Mouse (Mus musculus) MEL (cell line): ENCODE results near the gene Maml3. TPM values are rescaled to one million over a fixed set of nuclear protein-coding genes. Genes with fewer than 3 reads are reported as not detected.

Experiments used
- DNase-seq: peaks from one replicate; pipeline ENCODE4 v3.0.0; 2011; ENCODE audit warnings: low read depth, low spot score
- H3K27ac ChIP-seq: 2 replicates; pipeline ENCODE4 v1.5.1; 2012; ENCODE audit warnings: low read depth, mild to moderate bottlenecking, control low read depth, low read length, moderate library complexity; ENCODE audit not compliant: control insufficient read depth
- H3K27me3 ChIP-seq, 2 experiments: fragments of 150-350 bp in 1 of 2; sonication (generic) in 1 of 2; 2 replicates each; pipeline ENCODE4 v1.6.1; 2012; ENCODE audit warnings: low read length in 2 of 2, mild to moderate bottlenecking in 2 of 2, improper control_type of control experiment in 1 of 2, moderate library complexity in 1 of 2; ENCODE audit not compliant: insufficient read depth in 2 of 2, control insufficient read depth in 1 of 2
- H3K36me3 ChIP-seq, 2 experiments: 2 replicates each; pipeline ENCODE4 v1.6.1; 2012 to 2014; ENCODE audit warnings: low read length in 2 of 2, improper control_type of control experiment in 1 of 2, inconsistent platforms in 1 of 2, mild to moderate bottlenecking in 1 of 2; ENCODE audit not compliant: insufficient read depth in 2 of 2, control insufficient read depth in 1 of 2
- H3K4me1 ChIP-seq, 2 experiments: fragments of 150-350 bp in 1 of 2; sonication (generic) in 1 of 2; 2 replicates each; pipeline ENCODE4 v1.6.1; 2012; ENCODE audit warnings: low read length in 2 of 2, improper control_type of control experiment in 1 of 2, mild to moderate bottlenecking in 1 of 2; ENCODE audit not compliant: insufficient read depth in 2 of 2, control insufficient read depth in 1 of 2
- H3K4me3 ChIP-seq, 2 experiments: fragments of 150-350 bp in 1 of 2; sonication (generic) in 1 of 2; 2 replicates each; pipeline ENCODE4 v1.5.1; 2012; ENCODE audit warnings: low read depth in 2 of 2, low read length in 2 of 2, mild to moderate bottlenecking in 2 of 2, moderate library complexity in 2 of 2, control low read depth in 1 of 2, improper control_type of control experiment in 1 of 2; ENCODE audit not compliant: control insufficient read depth in 1 of 2, insufficient read depth in 1 of 2
- H3K79me2 ChIP-seq: 2 replicates; pipeline ENCODE4 v1.6.1; 2012; ENCODE audit warnings: mild to moderate bottlenecking, low read length, moderate library complexity; ENCODE audit not compliant: control insufficient read depth, poor library complexity, insufficient read depth
- H3K9ac ChIP-seq: 2 replicates; pipeline ENCODE4 v1.6.1; 2012; ENCODE audit warnings: low read depth, mild to moderate bottlenecking, control low read depth, low read length, moderate library complexity; ENCODE audit not compliant: control insufficient read depth, poor library complexity, severe bottlenecking
- H3K9me3 ChIP-seq: fragments of 150-350 bp; sonication (generic); replicated peaks from 2 replicates; pipeline ENCODE4 v1.6.1; 2012; ENCODE audit warnings: mild to moderate bottlenecking, low read length, improper control_type of control experiment, moderate library complexity; ENCODE audit not compliant: insufficient read depth
- CHD1 ChIP-seq: IDR thresholded peaks from 2 replicates; pipeline ENCODE4 v1.6.1; 2012; ENCODE audit warnings: low read depth, mild to moderate bottlenecking, inconsistent platforms, low read length, improper control_type of control experiment
- CHD2 ChIP-seq: IDR thresholded peaks from 2 replicates; pipeline ENCODE4 v1.6.1; 2011; ENCODE audit warnings: low read length, improper control_type of control experiment
- E2F4 ChIP-seq: IDR thresholded peaks from 2 replicates; pipeline ENCODE4 v1.6.1; 2011; ENCODE audit warnings: low read depth, low read length, improper control_type of control experiment, borderline replicate concordance
- ETS1 ChIP-seq: IDR thresholded peaks from 2 replicates; pipeline ENCODE4 v1.6.1; 2012; ENCODE audit warnings: low read depth, mild to moderate bottlenecking, inconsistent platforms, low read length, improper control_type of control experiment, moderate library complexity
- GATA1 ChIP-seq: IDR thresholded peaks from 2 replicates; pipeline ENCODE4 v1.6.1; 2011; ENCODE audit warnings: low read depth, low read length, improper control_type of control experiment
- HCFC1 ChIP-seq: IDR thresholded peaks from 2 replicates; pipeline ENCODE4 v1.6.1; 2012; ENCODE audit warnings: low read depth, mild to moderate bottlenecking, inconsistent platforms, low read length, improper control_type of control experiment, moderate library complexity
- MAFK ChIP-seq: IDR thresholded peaks from 2 replicates; pipeline ENCODE4 v1.6.1; 2011; ENCODE audit warnings: low read depth, mild to moderate bottlenecking, low read length, improper control_type of control experiment, borderline replicate concordance
- MEF2A ChIP-seq: IDR thresholded peaks from 2 replicates; pipeline ENCODE4 v1.6.1; 2014; ENCODE audit warnings: low read depth, mild to moderate bottlenecking, inconsistent platforms, low read length, improper control_type of control experiment; ENCODE audit not compliant: poor library complexity, insufficient replicate concordance, severe bottlenecking; ENCODE audit errors: extremely low read depth
- MXI1 ChIP-seq: IDR thresholded peaks from 2 replicates; pipeline ENCODE4 v1.6.1; 2011; ENCODE audit warnings: mild to moderate bottlenecking, low read depth, low read length, improper control_type of control experiment
- NRF1 ChIP-seq: IDR thresholded peaks from 2 replicates; pipeline ENCODE4 v1.6.1; 2014; ENCODE audit warnings: low read depth, mild to moderate bottlenecking, inconsistent platforms, low read length, improper control_type of control experiment, moderate library complexity; ENCODE audit not compliant: poor library complexity, insufficient read depth, severe bottlenecking
- POLR2A ChIP-seq, 2 experiments: IDR thresholded peaks; 2 replicates each; pipeline ENCODE4 v1.6.1; 2011 to 2012; ENCODE audit warnings: low read length in 2 of 2, mild to moderate bottlenecking in 2 of 2, control low read depth in 1 of 2, improper control_type of control experiment in 1 of 2, low read depth in 1 of 2, moderate library complexity in 1 of 2; ENCODE audit not compliant: control insufficient read depth in 1 of 2, insufficient read depth in 1 of 2, poor library complexity in 1 of 2
- POLR2AphosphoS2 ChIP-seq: IDR thresholded peaks from 2 replicates; pipeline ENCODE4 v1.6.1; 2011; ENCODE audit warnings: low read length, improper control_type of control experiment
- RAD21 ChIP-seq: IDR thresholded peaks from 2 replicates; pipeline ENCODE4 v1.6.1; 2011; ENCODE audit warnings: mild to moderate bottlenecking, low read depth, low read length, improper control_type of control experiment
- RCOR1 ChIP-seq: IDR thresholded peaks from 2 replicates; pipeline ENCODE4 v1.6.1; 2012; ENCODE audit warnings: low read depth, mild to moderate bottlenecking, inconsistent platforms, low read length, improper control_type of control experiment
- SMC3 ChIP-seq: IDR thresholded peaks from 2 replicates; pipeline ENCODE4 v1.6.1; 2011; ENCODE audit warnings: low read depth, low read length, improper control_type of control experiment
- TBP ChIP-seq: IDR thresholded peaks from 2 replicates; pipeline ENCODE4 v1.8.0; 2011; ENCODE audit warnings: low read depth, low read length, improper control_type of control experiment
- TCF12 ChIP-seq: IDR thresholded peaks from 2 replicates; pipeline ENCODE4 v1.6.1; 2014; ENCODE audit warnings: low read depth, mild to moderate bottlenecking, inconsistent platforms, low read length, improper control_type of control experiment, moderate library complexity
- USF2 ChIP-seq, 2 experiments: IDR thresholded peaks; 2 replicates each; pipeline ENCODE4 v1.6.1; 2011 to 2012; ENCODE audit warnings: improper control_type of control experiment in 2 of 2, low read length in 2 of 2, borderline replicate concordance in 1 of 2, inconsistent platforms in 1 of 2, low read depth in 1 of 2, mild to moderate bottlenecking in 1 of 2; ENCODE audit not compliant: insufficient read depth in 1 of 2
- ZC3H11A ChIP-seq: IDR thresholded peaks from 2 replicates; pipeline ENCODE4 v1.6.1; 2012; ENCODE audit warnings: low read depth, mild to moderate bottlenecking, inconsistent platforms, low read length, improper control_type of control experiment
- ZKSCAN1 ChIP-seq: IDR thresholded peaks from 2 replicates; pipeline ENCODE4 v1.6.1; 2012; ENCODE audit warnings: low read depth, mild to moderate bottlenecking, inconsistent platforms, low read length, improper control_type of control experiment, moderate library complexity
- ZMIZ1 ChIP-seq: IDR thresholded peaks from 2 replicates; pipeline ENCODE4 v1.6.1; 2012; ENCODE audit warnings: low read depth, mild to moderate bottlenecking, inconsistent platforms, low read length, improper control_type of control experiment, moderate library complexity
- polyA plus RNA-seq, 2 experiments: library from polyadenylated mRNA; stranded (reverse) in 1 of 2; unstranded in 1 of 2; fragments of >175 nt in 1 of 2; fragments of >200 nt in 1 of 2; gene quantifications; 2 replicates each; pipeline versions ENCODE4 v1.2.1 to v1.2.4; 2012; ENCODE audit warnings: low replicate concordance in 2 of 2, low read depth in 1 of 2; ENCODE audit not compliant: insufficient read length in 2 of 2, insufficient read depth in 1 of 2, missing spikeins in 1 of 2
- total RNA-seq: library from RNA; depleted of rRNA; stranded (reverse); fragments of 300-350 nt; gene quantifications from 2 replicates; pipeline ENCODE4 v1.2.3, GENCODE M21; 2012

The Maml3 gene
- total and polyA plus RNA-seq, 3 experiments: 2.0 to 4.1 TPM; not detected in 1

- no peak overlapping the region for H3K4me3 ChIP-seq
- no peak for DNase-seq
- no peaks in the 10 kb centered on the region for H3K36me3 ChIP-seq
- no peaks in the 10 kb centered on the region for H3K4me1 ChIP-seq
- no peaks in the 10 kb centered on the region for H3K79me2 ChIP-seq
- no peaks in the 10 kb centered on the region for H3K9me3 ChIP-seq
- no peak overlapping the region for H3K9ac ChIP-seq
- no peaks in the 10 kb centered on the region for H3K27me3 ChIP-seq
- no peak overlapping the region for H3K27ac ChIP-seq
- no peak for TF ChIP-seq CHD1
- no peak for TF ChIP-seq CHD2
- no peak for TF ChIP-seq MAFK
- no peak for TF ChIP-seq ZMIZ1
- TF ChIP-seq TBP: no peak
- no peak for TF ChIP-seq TCF12
- no peak for TF ChIP-seq E2F4
- TF ChIP-seq USF2 (IDR thresholded peaks at IDR 0.05; ENCODE audit: borderline replicate concordance in 1 of 2, insufficient read depth in 1 of 2, low read depth in 1 of 2, low read length in 2 of 2): no peak
- TF ChIP-seq RCOR1: no peak
- no peak for TF ChIP-seq NRF1
- TF ChIP-seq ZKSCAN1: no peak
- no peak for TF ChIP-seq HCFC1
- no peak for TF ChIP-seq POLR2A (IDR thresholded peaks at IDR 0.05; ENCODE audit: control insufficient read depth in 1 of 2, insufficient read depth in 1 of 2, low read depth in 1 of 2, low read length in 2 of 2, poor library complexity in 1 of 2)
- no peak for TF ChIP-seq RAD21
- TF ChIP-seq GATA1: no peak
- no peak for TF ChIP-seq POLR2AphosphoS2
- TF ChIP-seq ZC3H11A: no peak
- TF ChIP-seq SMC3: no peak
- TF ChIP-seq ETS1: no peak
- no peak for TF ChIP-seq MEF2A
These were observed 130.3 kb downstream of the Maml3 start for GRCm38 (mm10) chr3:51974601-51975000.

GRCm38 (mm10) chr3:51974153-51974552, 130.7 kb downstream of the Maml3 start:
- H3K4me1 ChIP-seq: no peaks in the 10 kb centered on the region
- H3K79me2 ChIP-seq: no peaks in the 10 kb centered on the region
- no peak for TF ChIP-seq ZC3H11A
- no peak for TF ChIP-seq SMC3
- TF ChIP-seq MXI1: no peak
- no peaks in the 10 kb centered on the region for H3K27me3 ChIP-seq
- no peaks in the 10 kb centered on the region for H3K9me3 ChIP-seq
- DNase-seq: peak; percentile 21
- H3K4me3 ChIP-seq: no peak overlapping the region
- no peak overlapping the region for H3K27ac ChIP-seq
- H3K9ac ChIP-seq: no peak overlapping the region
- H3K36me3 ChIP-seq: no peaks in the 10 kb centered on the region
